Mouse (Mus musculus): ENCODE results near the gene Mknk1. TPM values are rescaled to one million over a fixed set of nuclear protein-coding genes. Genes with fewer than 3 reads are reported as not detected.

Mknk1 gene
- total RNA-seq, 2 experiments from 2014 or later: 19.8 to 21.9 TPM

DNA sequence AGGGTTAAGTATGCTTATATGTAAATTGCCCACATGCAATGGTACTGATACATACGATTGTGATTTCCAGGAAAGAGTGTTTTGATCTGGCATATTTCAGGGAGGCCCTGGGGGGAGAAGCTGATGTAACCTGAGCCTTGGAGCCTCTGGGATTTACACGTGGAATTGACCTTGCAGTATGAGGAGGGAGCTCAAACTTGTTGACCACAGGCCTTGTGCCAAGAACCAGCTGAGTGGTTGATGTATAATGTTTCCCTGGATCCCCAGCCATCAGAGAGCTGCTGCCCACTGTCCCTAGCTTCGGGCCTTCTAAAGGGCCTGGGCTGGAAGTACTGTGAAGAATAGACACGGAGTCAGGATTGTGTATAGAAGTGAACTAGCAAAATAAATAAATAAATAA is 958 bp downstream of the Mknk1 start:
- no peak for DNase-seq (ENCODE audit: low spot score)
- intact Hi-C loops (cut with DNase I): loop anchor here (5.0 kb wide), 1 partner anchor 103 kb away; the partner anchor contains the start of gene Efcab14

DNA sequence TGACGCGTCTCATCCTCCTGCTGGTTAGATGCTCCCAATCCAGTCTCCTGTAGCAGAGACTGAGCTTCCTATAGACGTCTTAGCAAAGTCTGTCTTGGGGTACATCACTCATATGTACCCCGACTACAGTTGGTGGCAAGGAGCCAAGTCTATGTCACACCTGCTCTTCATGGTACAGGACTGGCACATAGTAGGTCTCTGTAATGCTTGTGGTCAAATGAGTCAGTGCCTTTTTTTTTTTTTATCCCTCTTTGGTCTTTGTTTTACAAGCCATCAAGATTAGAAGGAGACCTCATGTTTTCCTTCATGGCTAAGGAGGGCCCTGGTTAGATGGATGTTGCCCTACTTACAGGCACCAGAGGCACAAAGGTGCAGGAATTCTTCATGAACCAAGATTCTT is 1.8 kb downstream of the Mknk1 start:
- no peak for DNase-seq (ENCODE audit: low spot score)
- intact Hi-C loops (cut with DNase I): loop anchor here (5.0 kb wide), 1 partner anchor 104 kb away; the partner anchor contains the start of gene Efcab14

- DNase-seq (ENCODE audit: low spot score): no peak
- intact Hi-C loops (cut with DNase I): no loop called here
Observed at GRCm38 (mm10) chr4:115846656-115847055, 7.7 kb downstream of the Mknk1 start.

DNA sequence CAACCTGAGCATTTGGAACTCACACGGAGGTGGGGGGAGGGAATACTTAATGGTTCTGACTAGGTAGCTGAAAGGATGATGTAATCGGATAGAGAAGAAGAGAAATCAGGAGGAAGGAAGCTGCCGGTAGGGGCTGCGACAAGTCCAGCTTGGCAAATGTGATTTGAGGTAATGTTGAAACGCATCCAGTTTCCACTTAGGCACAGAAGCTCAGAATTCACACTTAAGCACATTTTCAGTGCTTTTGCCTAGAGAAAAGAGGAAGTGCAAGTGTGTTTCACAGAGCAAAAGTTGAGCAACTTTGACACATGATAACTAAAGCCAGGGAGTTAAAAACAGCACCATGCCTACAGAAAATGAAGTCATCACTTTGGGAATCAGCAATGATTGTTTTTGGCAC is 8.4 kb downstream of the Mknk1 start:
- DNase-seq (ENCODE audit: low spot score): no peak
- intact Hi-C loops (cut with DNase I): no loop called here

- DNase-seq (ENCODE audit: low spot score): no peak
- intact Hi-C loops (cut with DNase I): no loop called here
Observed at GRCm38 (mm10) chr4:115848083-115848482, 9.1 kb downstream of the Mknk1 start.

- intact Hi-C loops (cut with DNase I): no loop called here
Observed at GRCm38 (mm10) chr4:115848990-115849677, 10.1 kb downstream of the Mknk1 start.

GRCm38 (mm10) chr4:115850111-115850510 is 11.1 kb downstream of the Mknk1 start:
- intact Hi-C loops (cut with DNase I): no loop called here
- no peak for DNase-seq (ENCODE audit: low spot score)

More at GRCm38 (mm10) chr4:115848990-115849677, 10.1 kb downstream of the Mknk1 start:
- DNase-seq (ENCODE audit: low spot score): no peak

DNA sequence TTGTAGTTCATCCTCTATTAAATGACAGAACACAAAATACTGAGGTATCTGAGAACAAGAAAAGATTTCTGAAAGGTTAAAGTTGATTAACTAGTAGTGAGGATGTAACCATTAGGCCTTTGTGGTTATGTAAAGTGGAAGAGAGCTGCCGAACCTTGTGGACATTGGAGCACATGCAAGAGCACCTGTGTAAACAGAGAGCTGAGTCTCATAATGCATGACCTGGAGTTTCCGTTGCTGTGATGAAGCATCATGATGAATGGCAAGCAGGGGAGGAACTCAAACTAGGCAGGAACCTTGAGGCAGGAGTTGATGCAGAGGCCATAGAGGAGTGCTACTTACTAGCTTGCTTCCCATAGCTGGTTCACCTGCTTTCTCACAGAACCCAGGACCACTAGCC is 11.6 kb downstream of the Mknk1 start:
- intact Hi-C loops (cut with DNase I): no loop called here
- no peak for DNase-seq (ENCODE audit: low spot score)

- no peak for DNase-seq (ENCODE audit: low spot score)
- intact Hi-C loops (cut with DNase I): no loop called here
Observed at GRCm38 (mm10) chr4:115851569-115851968, 12.6 kb downstream of the Mknk1 start.

DNA sequence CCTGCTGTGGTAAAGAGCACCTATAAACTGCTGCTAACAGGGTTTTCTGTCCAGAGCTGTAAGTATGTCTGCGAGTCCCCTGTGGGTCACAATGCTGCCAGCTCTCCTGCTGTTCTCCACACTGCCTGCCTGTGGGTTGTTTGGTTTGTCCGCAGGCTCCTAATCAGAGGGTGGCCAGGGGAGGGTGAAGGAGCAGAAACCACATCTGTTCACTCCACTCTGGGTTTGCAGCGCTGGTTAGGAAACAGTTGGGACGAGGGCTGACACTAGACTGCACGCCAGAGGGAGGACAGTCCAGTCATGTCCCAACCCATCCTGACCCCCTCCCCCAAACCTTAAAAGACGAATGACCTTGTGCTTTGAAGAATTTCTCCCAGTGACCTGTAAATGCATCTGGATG is 16.1 kb downstream of the Mknk1 start:
- intact Hi-C loops (cut with DNase I): no loop called here
- DNase-seq (ENCODE audit: low spot score): no peak

GRCm38 (mm10) chr4:115855609-115856008 is 16.6 kb downstream of the Mknk1 start:
- intact Hi-C loops (cut with DNase I): no loop called here
- DNase-seq (ENCODE audit: low spot score): no peak

DNA sequence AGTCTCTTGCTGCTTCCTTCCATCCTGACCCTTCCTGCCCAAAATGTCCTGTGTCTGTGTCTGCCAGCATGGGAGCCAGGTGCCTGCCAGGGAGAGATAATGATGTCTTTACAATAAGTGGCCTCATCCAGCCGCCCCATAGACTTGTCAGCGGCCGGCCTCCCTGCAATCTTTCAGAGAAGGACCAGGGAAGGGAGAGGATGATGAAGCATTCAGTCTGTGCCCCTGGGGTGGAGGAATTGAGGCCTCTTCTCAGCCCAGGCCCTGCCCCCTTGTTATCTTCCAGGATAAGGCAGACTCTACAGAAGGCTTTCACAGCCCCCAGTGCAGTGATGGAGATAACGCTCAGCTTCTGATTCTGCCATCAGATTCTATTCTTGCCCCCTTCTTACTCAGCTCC is 17.3 kb downstream of the Mknk1 start:
- no peak for DNase-seq (ENCODE audit: low spot score)
- intact Hi-C loops (cut with DNase I): no loop called here

DNA sequence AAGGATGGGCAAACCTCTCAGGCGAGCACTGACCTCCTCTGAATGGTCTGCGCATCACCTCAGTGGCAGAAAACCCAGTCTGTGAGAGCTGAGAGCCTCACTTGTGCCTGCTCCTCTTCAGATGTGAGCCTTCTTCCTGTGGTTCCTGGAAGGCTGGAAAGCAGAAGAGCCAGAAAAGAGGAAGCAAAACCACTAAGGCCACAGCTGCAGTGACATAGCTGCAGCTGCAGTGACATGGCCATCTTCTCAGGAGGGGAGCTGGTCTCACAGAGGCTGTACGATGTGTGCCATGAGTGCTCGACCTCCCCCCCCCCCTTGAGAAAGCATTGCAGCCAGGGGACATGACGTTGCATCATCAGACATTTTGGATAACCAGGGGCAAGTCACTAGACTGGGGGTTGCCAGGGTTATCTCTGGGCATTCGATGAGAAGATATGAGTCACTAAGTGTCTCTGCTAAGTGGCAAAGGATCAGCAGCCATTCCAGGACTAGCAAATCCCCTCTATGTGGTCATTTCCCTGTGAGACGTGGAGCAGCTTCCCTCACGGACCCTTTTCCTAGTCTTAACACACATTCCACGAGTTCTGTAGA is 18.4 kb downstream of the Mknk1 start:
- DNase-seq (ENCODE audit: low spot score): no peak
- intact Hi-C loops (cut with DNase I): no loop called here

- no peak for DNase-seq (ENCODE audit: low spot score)
- intact Hi-C loops (cut with DNase I): no loop called here
Observed at GRCm38 (mm10) chr4:115863352-115863751, 24.4 kb downstream of the Mknk1 start.

DNA sequence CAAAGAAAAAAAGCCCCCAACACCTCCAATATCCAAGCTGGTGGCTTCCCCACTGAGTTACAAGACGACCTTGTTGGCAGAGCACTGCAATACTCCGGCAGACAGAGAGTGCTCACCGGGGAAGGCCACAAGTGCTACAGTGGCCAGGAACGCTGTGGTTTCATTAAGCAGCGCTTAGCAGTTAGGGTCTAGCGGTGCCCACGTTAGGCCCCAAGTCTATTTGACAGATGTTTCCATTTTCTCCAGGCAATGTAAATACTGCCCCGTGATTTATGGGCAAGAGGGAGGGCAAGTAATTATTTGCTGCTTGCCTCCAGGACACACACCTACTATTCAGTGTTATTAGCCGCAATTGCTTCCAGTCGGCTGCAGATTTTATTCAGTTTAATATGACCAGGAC is 24.9 kb downstream of the Mknk1 start:
- no peak for DNase-seq (ENCODE audit: low spot score)
- intact Hi-C loops (cut with DNase I): no loop called here

DNA sequence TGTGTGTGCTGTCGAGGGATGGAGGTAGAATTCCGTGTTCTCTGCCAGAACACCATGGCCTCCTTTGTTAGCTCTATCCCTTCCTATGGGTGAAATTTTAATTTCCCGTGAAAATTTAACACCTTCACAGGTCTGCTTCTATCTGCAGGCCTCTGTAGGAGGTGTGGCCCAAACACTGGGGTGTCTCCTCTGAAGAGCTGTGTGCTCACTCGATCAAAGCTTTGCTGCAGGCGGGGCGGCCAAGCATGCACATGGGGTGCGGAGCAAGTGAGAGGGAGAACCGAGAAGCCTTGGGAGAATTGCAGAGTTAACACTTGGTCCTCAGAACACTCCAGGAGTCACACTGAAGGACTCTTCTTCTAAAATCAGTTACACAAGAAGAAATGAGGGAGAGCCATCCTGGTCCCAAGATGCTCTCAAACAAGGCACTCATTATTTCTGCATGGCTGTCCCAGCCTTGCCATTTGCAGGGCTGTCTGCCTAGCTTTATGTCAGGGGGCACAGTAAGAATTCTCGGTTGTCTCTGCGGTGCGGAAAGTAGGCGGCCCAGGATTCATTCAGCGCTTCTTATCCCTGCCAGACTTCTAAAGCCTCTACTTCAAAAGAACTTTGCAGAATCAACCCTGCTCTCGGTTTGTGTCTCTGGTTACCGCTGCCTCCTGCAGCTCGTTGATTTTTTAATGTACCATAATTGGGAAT is 30.7 kb downstream of the Mknk1 start:
- no peak for DNase-seq (ENCODE audit: low spot score)

GRCm38 (mm10) chr4:115873231-115873630 is 34.2 kb downstream of the Mknk1 start:
- intact Hi-C loops (cut with DNase I): no loop called here
- no peak for DNase-seq (ENCODE audit: low spot score)

More for the DNA sequence above, 30.7 kb downstream of the Mknk1 start:
- intact Hi-C loops (cut with DNase I): no loop called here

GRCm38 (mm10) chr4:115878216-115878678 is 39.2 kb downstream of the Mknk1 start:
- intact Hi-C loops (cut with DNase I): no loop called here
- no peak for DNase-seq (ENCODE audit: low spot score)

GRCm38 (mm10) chr4:115878828-115879227 is 39.8 kb downstream of the Mknk1 start:
- no peak for DNase-seq (ENCODE audit: low spot score)
- intact Hi-C loops (cut with DNase I): no loop called here

GRCm38 (mm10) chr4:115881183-115881582 is 42.2 kb downstream of the Mknk1 start:
- no peak for DNase-seq (ENCODE audit: low spot score)
- intact Hi-C loops (cut with DNase I): no loop called here

- no peak for DNase-seq (ENCODE audit: low spot score)
- intact Hi-C loops (cut with DNase I): no loop called here
Observed at GRCm38 (mm10) chr4:115882195-115882594, 43.2 kb downstream of the Mknk1 start.

All from heart, postnatal 25 days (tissue).